Mouse (Mus musculus): ENCODE measurements around the gene Pick1. TPM values are rescaled to one million over a fixed set of nuclear protein-coding genes. Genes with fewer than 3 reads are reported as not detected.
"Not testable (repeated sequence)": the region's sequence is repeated elsewhere in the genome, so short reads cannot be mapped to it uniquely, and the experiment has no call there.

Pick1 gene
- total and polyA plus RNA-seq, 2 experiments from 2014 or later: 65.8 to 78.1 TPM

DNA sequence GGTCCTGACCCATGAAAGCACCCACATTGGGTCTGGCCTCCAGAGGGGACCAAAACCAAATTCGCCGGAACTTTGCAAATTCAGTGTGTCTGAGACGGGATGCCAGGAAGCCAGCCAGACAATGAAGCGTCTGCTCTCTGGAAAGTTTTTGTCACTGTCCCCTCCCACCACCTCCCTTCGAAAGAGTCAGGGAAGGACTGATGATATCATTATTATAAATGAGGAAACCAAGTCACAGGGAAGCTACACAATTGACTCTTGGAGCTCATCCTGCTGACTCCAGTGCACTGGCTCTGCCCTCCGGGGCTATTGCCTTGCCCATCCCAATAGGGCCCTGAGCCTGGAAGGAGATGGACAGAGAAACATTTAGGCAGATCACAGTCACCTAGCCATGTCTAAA is 15.4 kb upstream of the Pick1 start:
- H3K4me1 ChIP-seq (ENCODE audit: insufficient read depth, low read length): no peaks in the 10 kb centered on the region
- no peak for TF ChIP-seq CTCF (IDR thresholded peaks at IDR 0.05)
- H3K27me3 ChIP-seq (ENCODE audit: insufficient read depth, low read length): no peaks in the 10 kb centered on the region
- H3K4me3 ChIP-seq (ENCODE audit: low read depth, low read length): no peak overlapping the region
- ATAC-seq (ENCODE audit: low FRiP score): no peak
- H3K27ac ChIP-seq (ENCODE audit: low read depth, low read length): no peak overlapping the region
- no peak for DNase-seq (ENCODE audit: low spot score)
- WGBS: 71% methylated on average over 6 of the region's 6 CpGs
- H3K4me2 ChIP-seq (ENCODE audit: low read depth, low read length, poor library complexity, severe bottlenecking): no peak overlapping the region
- H3K9ac ChIP-seq (replicated peaks; ENCODE audit: low read length, poor library complexity, severe bottlenecking): no peak overlapping the region
- H3K9me3 ChIP-seq (ENCODE audit: low read length): no peaks in the 10 kb centered on the region
- no peaks in the 10 kb centered on the region for H3K36me3 ChIP-seq (ENCODE audit: insufficient read depth, low read length)

DNA sequence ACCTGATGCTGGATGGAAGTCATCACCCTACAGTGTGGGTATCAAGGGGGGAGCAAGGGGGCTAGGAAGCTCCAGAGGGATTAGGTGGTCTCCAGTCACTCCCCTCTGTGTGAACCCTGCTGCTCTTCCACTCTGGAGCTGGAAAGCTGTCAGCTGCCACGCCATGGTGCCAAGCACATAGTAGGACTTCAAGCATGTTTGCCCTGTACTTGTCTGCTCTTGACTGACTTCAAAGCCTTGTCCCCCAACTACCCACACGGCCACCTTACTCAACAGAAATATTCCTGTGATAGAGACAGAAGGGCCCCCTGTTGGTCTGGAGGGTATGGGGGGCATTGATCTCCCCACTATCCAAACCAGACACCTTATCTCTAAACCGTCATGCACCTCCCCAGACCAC is 12.8 kb upstream of the Pick1 start:
- no peaks in the 10 kb centered on the region for H3K36me3 ChIP-seq (ENCODE audit: insufficient read depth, low read length)
- whole genome bisulfite sequencing: 84% methylated on average over 3 of the region's 3 CpGs
- no peaks in the 10 kb centered on the region for H3K9me3 ChIP-seq (ENCODE audit: low read length)
- H3K4me2 ChIP-seq (ENCODE audit: low read depth, low read length, poor library complexity, severe bottlenecking): no peak overlapping the region
- ATAC-seq (ENCODE audit: low FRiP score): no peak
- H3K4me1 ChIP-seq (ENCODE audit: insufficient read depth, low read length): no peaks in the 10 kb centered on the region
- H3K27me3 ChIP-seq (ENCODE audit: insufficient read depth, low read length): no peaks in the 10 kb centered on the region
- no peak overlapping the region for H3K9ac ChIP-seq (replicated peaks; ENCODE audit: low read length, poor library complexity, severe bottlenecking)
- no peak overlapping the region for H3K27ac ChIP-seq (ENCODE audit: low read depth, low read length)
- no peak overlapping the region for H3K4me3 ChIP-seq (ENCODE audit: low read depth, low read length)
- no peak for TF ChIP-seq CTCF (IDR thresholded peaks at IDR 0.05)
- no peak for DNase-seq (ENCODE audit: low spot score)

DNA sequence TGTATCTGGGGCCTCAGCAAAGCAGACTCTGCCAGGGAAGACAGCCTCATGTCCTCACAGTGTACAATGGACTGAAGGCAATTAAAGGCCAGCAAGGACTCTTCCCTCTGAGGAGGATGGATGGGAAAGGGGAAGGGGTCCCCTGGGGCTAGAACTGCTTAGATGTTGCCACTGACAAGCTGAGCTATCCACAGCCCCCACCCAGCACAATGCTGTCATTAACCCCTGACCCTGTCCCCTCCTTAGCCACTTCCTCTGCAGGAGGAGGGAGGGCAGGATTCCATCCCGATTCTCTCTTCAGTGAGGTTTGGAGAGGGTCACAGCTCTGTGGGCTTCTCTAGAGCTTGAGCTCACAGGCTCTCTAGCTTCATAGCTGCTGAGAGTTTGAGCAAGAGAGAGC is 9.4 kb upstream of the Pick1 start:
- Histone ChIP-seq H3K27ac (ENCODE audit: low read depth, low read length) (no peak overlapping the region), H3K9ac (replicated peaks; ENCODE audit: low read length, poor library complexity, severe bottlenecking) (no peak overlapping the region), H3K9me3 (ENCODE audit: low read length) (no peaks in the 10 kb centered on the region), H3K4me2 (ENCODE audit: low read depth, low read length, poor library complexity, severe bottlenecking) (no peak overlapping the region), H3K36me3 (ENCODE audit: insufficient read depth, low read length) (no peaks in the 10 kb centered on the region), H3K4me1 (ENCODE audit: insufficient read depth, low read length) (no peaks in the 10 kb centered on the region), H3K4me3 (ENCODE audit: low read depth, low read length) (no peak overlapping the region), H3K27me3 (ENCODE audit: insufficient read depth, low read length) (no peaks in the 10 kb centered on the region)
- TF ChIP-seq CTCF (IDR thresholded peaks at IDR 0.05): no peak
- ATAC-seq (ENCODE audit: low FRiP score) (no peak), DNase-seq (ENCODE audit: low spot score) (no peak)
- WGBS: 0% methylated on average over 1 of the region's 1 CpGs

DNA sequence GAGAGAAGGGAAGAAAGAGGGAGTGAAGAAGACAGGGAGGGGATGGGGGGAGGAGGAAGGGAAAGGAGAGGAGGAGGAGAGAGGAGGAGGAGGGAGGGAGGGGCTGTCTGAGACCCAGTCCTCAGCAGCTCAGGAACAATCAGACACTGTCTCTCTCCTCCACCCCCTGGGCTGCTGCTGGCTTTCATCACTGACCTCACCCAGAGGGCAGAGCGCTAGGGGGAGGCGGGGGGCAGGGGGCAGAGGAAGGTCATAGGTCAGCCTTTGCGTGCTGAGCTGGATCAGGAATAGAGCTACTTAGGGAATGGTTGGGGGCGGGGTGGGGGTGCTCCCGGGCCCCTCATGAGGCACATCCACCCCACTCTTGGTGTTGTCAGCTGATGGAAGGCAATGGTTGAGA is 5.3 kb upstream of the Pick1 start:
- H3K36me3 ChIP-seq (ENCODE audit: insufficient read depth, low read length): no peaks in the 10 kb centered on the region
- no peaks in the 10 kb centered on the region for H3K27me3 ChIP-seq (ENCODE audit: insufficient read depth, low read length)
- H3K27ac ChIP-seq (ENCODE audit: low read depth, low read length): no peak overlapping the region
- H3K4me1 ChIP-seq (ENCODE audit: insufficient read depth, low read length): 0 out of 2 replicates have a peak, but pooled peaks cover 4% of the 10 kb centered on the region
- 9% methylated on average over 5 of the region's 5 CpGs for WGBS
- TF ChIP-seq CTCF (IDR thresholded peaks at IDR 0.05): no peak
- H3K9ac ChIP-seq (replicated peaks; ENCODE audit: low read length, poor library complexity, severe bottlenecking): no peak overlapping the region
- no peak for ATAC-seq (ENCODE audit: low FRiP score)
- H3K4me3 ChIP-seq (ENCODE audit: low read depth, low read length): no peak overlapping the region
- no peak overlapping the region for H3K4me2 ChIP-seq (ENCODE audit: low read depth, low read length, poor library complexity, severe bottlenecking)
- H3K9me3 ChIP-seq (ENCODE audit: low read length): no peaks in the 10 kb centered on the region
- no peak for DNase-seq (ENCODE audit: low spot score)

DNA sequence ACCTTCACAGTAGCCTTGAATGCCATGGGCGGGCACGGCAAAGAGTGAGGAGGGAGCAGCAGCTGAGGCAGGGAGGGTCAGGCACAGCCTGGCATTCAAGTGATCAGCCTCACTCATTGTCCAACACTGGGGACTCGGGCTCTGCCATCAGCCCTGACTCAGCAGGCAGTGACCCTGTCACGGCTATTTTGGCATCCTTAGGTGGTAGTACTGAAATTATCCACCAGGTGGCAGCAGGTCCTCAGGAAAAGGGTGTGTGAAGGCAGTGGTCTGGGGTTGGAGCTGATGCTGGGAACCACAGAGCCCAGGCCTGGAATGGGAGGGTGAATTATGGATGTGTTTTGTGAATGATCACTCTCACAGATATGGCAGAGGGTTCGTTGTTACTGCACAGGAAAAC is 4.3 kb upstream of the Pick1 start:
- 6% methylated on average over 5 of the region's 5 CpGs for WGBS

DNA sequence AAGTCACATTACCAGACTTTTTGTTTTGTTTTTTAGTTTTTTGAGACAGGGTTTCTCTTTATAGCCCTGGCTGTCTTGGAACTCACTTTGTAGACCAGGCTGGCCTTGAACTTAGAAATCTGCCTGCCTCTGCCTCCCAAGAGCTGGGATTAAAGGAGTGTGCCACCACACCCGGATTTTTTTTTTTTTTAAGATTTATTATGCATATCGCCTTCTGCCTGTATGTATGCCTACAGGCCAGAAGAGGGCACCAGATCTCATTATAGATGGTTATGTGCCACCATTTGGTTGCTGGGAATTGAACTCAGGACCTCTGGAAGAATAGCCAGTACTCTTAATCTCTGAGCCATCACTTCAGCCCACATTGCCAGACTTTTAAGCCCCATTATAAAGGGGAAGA is 3.2 kb upstream of the Pick1 start:
- TF ChIP-seq CTCF (IDR thresholded peaks at IDR 0.05): peak; percentile 18; the same call in 1 of the 2 replicates
- H3K4me2 ChIP-seq (ENCODE audit: low read depth, low read length, poor library complexity, severe bottlenecking); H3K4me3 ChIP-seq (ENCODE audit: low read depth, low read length); H3K27ac ChIP-seq (ENCODE audit: low read depth, low read length); H3K4me1 ChIP-seq (ENCODE audit: insufficient read depth, low read length); DNase-seq (ENCODE audit: low spot score); H3K36me3 ChIP-seq (ENCODE audit: insufficient read depth, low read length); ATAC-seq (ENCODE audit: low FRiP score); H3K9me3 ChIP-seq (ENCODE audit: low read length); H3K27me3 ChIP-seq (ENCODE audit: insufficient read depth, low read length); H3K9ac ChIP-seq (replicated peaks; ENCODE audit: low read length, poor library complexity, severe bottlenecking): not testable (repeated sequence)
- WGBS: 64% methylated on average over 2 of the region's 2 CpGs

More for the DNA sequence above, 4.3 kb upstream of the Pick1 start:
- DNase-seq (ENCODE audit: low spot score): peak; percentile 85
- TF ChIP-seq CTCF (IDR thresholded peaks at IDR 0.05): peak; percentile 97
- no peak overlapping the region for H3K4me3 ChIP-seq (ENCODE audit: low read depth, low read length)
- no peaks in the 10 kb centered on the region for H3K9me3 ChIP-seq (ENCODE audit: low read length)
- H3K4me2 ChIP-seq (ENCODE audit: low read depth, low read length, poor library complexity, severe bottlenecking): no peak overlapping the region
- no peaks in the 10 kb centered on the region for H3K27me3 ChIP-seq (ENCODE audit: insufficient read depth, low read length)
- peak; percentile 38; the same call in 1 of the 2 replicates for ATAC-seq (ENCODE audit: low FRiP score)
- no peak overlapping the region for H3K27ac ChIP-seq (ENCODE audit: low read depth, low read length)
- no peak overlapping the region for H3K9ac ChIP-seq (replicated peaks; ENCODE audit: low read length, poor library complexity, severe bottlenecking)
- no peaks in the 10 kb centered on the region for H3K36me3 ChIP-seq (ENCODE audit: insufficient read depth, low read length)
- H3K4me1 ChIP-seq (ENCODE audit: insufficient read depth, low read length): 0 out of 2 replicates have a peak, but pooled peaks cover 4% of the 10 kb centered on the region

Data from midbrain, postnatal 0 days (tissue).